Mouse (Mus musculus) liver, adult 2 months (tissue): Measurements from ENCODE around the gene Dgke. TPM values are rescaled to one million over a fixed set of nuclear protein-coding genes. Genes with fewer than 3 reads are reported as not detected.
A peak's percentile ranks its signal among the peaks of the same experiment; 100 is the strongest.

Source experiments
- DNase-seq: peaks from one replicate; pipeline ENCODE4 v3.0.0-alpha.2; 2011; ENCODE audit warnings: low read depth, low spot score; ENCODE audit errors: extremely low read depth
- H3K27ac ChIP-seq: fragments of 200-500 bp; replicated peaks from 2 replicates; pipeline ENCODE4 v1.5.1; 2012; ENCODE audit warnings: low read depth, mild to moderate bottlenecking, control low read depth, inconsistent platforms, low read length; ENCODE audit not compliant: insufficient read depth
- H3K27me3 ChIP-seq: fragments of 200-500 bp; 2 replicates; pipeline ENCODE4 v1.6.1; 2012; ENCODE audit warnings: mild to moderate bottlenecking, moderate library complexity, low read length, inconsistent platforms; ENCODE audit not compliant: control insufficient read depth, insufficient read depth
- H3K36me3 ChIP-seq: fragments of 200-500 bp; 2 replicates; pipeline ENCODE4 v1.6.1; 2012; ENCODE audit warnings: low read length, inconsistent platforms; ENCODE audit not compliant: control insufficient read depth, insufficient read depth
- H3K4me1 ChIP-seq: fragments of 200-500 bp; 2 replicates; pipeline ENCODE4 v1.6.1; 2011; ENCODE audit warnings: low read length; ENCODE audit not compliant: control insufficient read depth, insufficient read depth
- H3K4me3 ChIP-seq: fragments of 200-500 bp; 2 replicates; pipeline ENCODE4 v1.5.1; 2011; ENCODE audit warnings: low read depth, mild to moderate bottlenecking, control low read depth, low read length, moderate library complexity; ENCODE audit not compliant: insufficient read depth
- H3K79me2 ChIP-seq: fragments of 200-500 bp; 2 replicates; pipeline ENCODE4 v1.6.1; 2012; ENCODE audit warnings: inconsistent platforms, mild to moderate bottlenecking, low read length, moderate library complexity; ENCODE audit not compliant: control insufficient read depth, insufficient read depth
- H3K9ac ChIP-seq: fragments of 200-500 bp; 2 replicates; pipeline ENCODE4 v1.6.1; 2012; ENCODE audit warnings: low read depth, mild to moderate bottlenecking, control low read depth, inconsistent platforms, low read length
- CTCF ChIP-seq: fragments of 200-500 bp; IDR thresholded peaks from 2 replicates; pipeline ENCODE4 v1.5.1; 2011; ENCODE audit warnings: low read depth, low read length, control low read depth
- POLR2A ChIP-seq: fragments of 200-500 bp; IDR thresholded peaks from 2 replicates; pipeline ENCODE4 v1.6.1; 2011; ENCODE audit warnings: low read length, control low read depth; ENCODE audit not compliant: insufficient read depth; ENCODE audit errors: extremely low read depth
- WGBS: fragments of 180-500 bp; shearing (Covaris S2); methylation state at CpG from one replicate; pipeline ENCODE4 v1.1.7; 2018; 5-methylcytosine and 5-hydroxymethylcytosine counted together
- polyA plus RNA-seq: library from polyadenylated mRNA; depleted of rRNA; stranded (reverse); fragments of >200 nt; gene quantifications from 2 replicates; pipeline ENCODE4 v1.2.3, GENCODE M21; 2012
- total RNA-seq: library from RNA; depleted of rRNA; stranded (reverse); fragments of >200 nt; gene quantifications from 2 replicates; pipeline ENCODE4 v1.2.3, GENCODE M21; 2014

Gene Dgke
- total and polyA plus RNA-seq, 2 experiments, result 0.69 to 0.74 TPM

- TF ChIP-seq POLR2A (no peak), CTCF (no peak)
- no peak for DNase-seq
- no peak overlapping the region for H3K27ac ChIP-seq
- no peak overlapping the region for H3K4me3 ChIP-seq
- H3K27me3 ChIP-seq, result no peaks in the 10 kb centered on the region
- no peak overlapping the region for H3K9ac ChIP-seq
- peaks cover 10% of the 10 kb centered on the region for H3K79me2 ChIP-seq
- WGBS, result 81% methylated on average over 2 of the region's 2 CpGs
- peaks cover 2% of the 10 kb centered on the region; the same call in 1 of the 2 replicates for H3K4me1 ChIP-seq
- H3K36me3 ChIP-seq, result peaks cover 5% of the 10 kb centered on the region; the same call in 1 of the 2 replicates
Measured at GRCm38 (mm10) chr11:88995616-88996015, 71.0 kb downstream of the Dgke start.

GRCm38 (mm10) chr11:88994492-88994891 is 72.2 kb downstream of the Dgke start:
- DNase-seq, result no peak
- H3K4me3 ChIP-seq, result no peak overlapping the region
- WGBS, result 82% methylated on average over 7 of the region's 7 CpGs
- peaks cover 2% of the 10 kb centered on the region for H3K79me2 ChIP-seq
- H3K4me1 ChIP-seq, result no peaks in the 10 kb centered on the region; the same call in 1 of the 2 replicates
- H3K36me3 ChIP-seq, result peaks cover 5% of the 10 kb centered on the region; the same call in 1 of the 2 replicates
- no peaks in the 10 kb centered on the region for H3K27me3 ChIP-seq
- no peak overlapping the region for H3K9ac ChIP-seq
- TF ChIP-seq POLR2A (no peak), CTCF (no peak)
- H3K27ac ChIP-seq, result no peak overlapping the region

GRCm38 (mm10) chr11:88993625-88994024 is 73.0 kb downstream of the Dgke start:
- Histone ChIP-seq H3K4me3 (no peak overlapping the region), H3K27ac (no peak overlapping the region), H3K36me3 (peaks cover 5% of the 10 kb centered on the region; the same call in 1 of the 2 replicates), H3K27me3 (no peaks in the 10 kb centered on the region), H3K79me2 (no peaks in the 10 kb centered on the region), H3K4me1 (no peaks in the 10 kb centered on the region; the same call in 1 of the 2 replicates), H3K9ac (no peak overlapping the region)
- TF ChIP-seq POLR2A (no peak), CTCF (peak; percentile 63; the same call in 1 of the 2 replicates)
- peak; percentile 58 for DNase-seq
- 22% methylated on average over 5 of the region's 5 CpGs for WGBS

- H3K4me1 ChIP-seq, result no peaks in the 10 kb centered on the region; the same call in 1 of the 2 replicates
- H3K79me2 ChIP-seq, result no peaks in the 10 kb centered on the region
- no peak for DNase-seq
- peaks cover 5% of the 10 kb centered on the region; the same call in 1 of the 2 replicates for H3K36me3 ChIP-seq
- no peaks in the 10 kb centered on the region for H3K27me3 ChIP-seq
- WGBS, result 58% methylated on average over 7 of the region's 7 CpGs
- TF ChIP-seq POLR2A (no peak), CTCF (no peak)
- no peak overlapping the region for H3K4me3 ChIP-seq
- no peak overlapping the region for H3K9ac ChIP-seq
- H3K27ac ChIP-seq, result no peak overlapping the region
Measured at GRCm38 (mm10) chr11:88993186-88993585, 73.5 kb downstream of the Dgke start.

GRCm38 (mm10) chr11:88989530-88989929 is 77.1 kb downstream of the Dgke start:
- DNase-seq, result no peak
- H3K4me3 ChIP-seq, result no peak overlapping the region
- no peak overlapping the region for H3K27ac ChIP-seq
- TF ChIP-seq POLR2A (no peak), CTCF (no peak; the same call in 1 of the 2 replicates)
- no peaks in the 10 kb centered on the region; the same call in 1 of the 2 replicates for H3K4me1 ChIP-seq
- no peaks in the 10 kb centered on the region for H3K27me3 ChIP-seq
- no peaks in the 10 kb centered on the region for H3K79me2 ChIP-seq
- 60% methylated on average over 5 of the region's 5 CpGs for WGBS
- H3K36me3 ChIP-seq, result peaks cover 13% of the 10 kb centered on the region
- H3K9ac ChIP-seq, result no peak overlapping the region

- WGBS, result 71% methylated on average over 5 of the region's 5 CpGs
- Histone ChIP-seq H3K27me3 (no peaks in the 10 kb centered on the region), H3K79me2 (no peaks in the 10 kb centered on the region), H3K36me3 (peaks cover 13% of the 10 kb centered on the region), H3K4me1 (no peaks in the 10 kb centered on the region; the same call in 1 of the 2 replicates), H3K4me3 (no peak overlapping the region), H3K27ac (no peak overlapping the region), H3K9ac (no peak overlapping the region)
- no peak for TF ChIP-seq CTCF
- DNase-seq, result no peak
Measured at GRCm38 (mm10) chr11:88988956-88989355, 77.7 kb downstream of the Dgke start.
